Mouse (Mus musculus) thymus, postnatal 36 days (tissue): ENCODE measurements around the gene Eml2.
A peak's percentile ranks its signal among the peaks of the same experiment; 100 is the strongest.
"Not testable (repeated sequence)": the region's sequence is repeated elsewhere in the genome, so short reads cannot be mapped to it uniquely, and the experiment has no call there.

Experiments used
- DNase-seq, 2 experiments: peaks; one replicate each; pipeline ENCODE4 v3.0.0; 2022; ENCODE audit warnings: mixed read lengths in 2 of 2

The Eml2 gene

GRCm38 (mm10) chr7:19175708-19176515 lies at the start of gene Eml2:
Gene Eml2 (plus strand): TSS chr7:19176421.
- no peak for DNase-seq

- no peak for DNase-seq
Observed at GRCm38 (mm10) chr7:19127744-19128143, 48.5 kb upstream of the Eml2 start.

GRCm38 (mm10) chr7:19129396-19129795 lies 46.8 kb upstream of the Eml2 start:
- DNase-seq: no peak

GRCm38 (mm10) chr7:19130657-19131056 lies 45.6 kb upstream of the Eml2 start:
- no peak for DNase-seq

GRCm38 (mm10) chr7:19131324-19131848 lies 44.8 kb upstream of the Eml2 start:
- peak; percentile 91 to 94 for DNase-seq

- DNase-seq: no peak
Observed at GRCm38 (mm10) chr7:19136168-19136567, 40.1 kb upstream of the Eml2 start.

- DNase-seq: peak in 1 of 2 experiments; percentile 48
Observed at GRCm38 (mm10) chr7:19136673-19137334, 39.4 kb upstream of the Eml2 start.

- DNase-seq: peak; percentile 70 to 76
Observed at GRCm38 (mm10) chr7:19137380-19137779, 38.8 kb upstream of the Eml2 start.

GRCm38 (mm10) chr7:19146793-19147192 lies 29.4 kb upstream of the Eml2 start:
- no peak for DNase-seq

GRCm38 (mm10) chr7:19147497-19148045 lies 28.6 kb upstream of the Eml2 start:
- no peak for DNase-seq

- no peak for DNase-seq
Observed at GRCm38 (mm10) chr7:19148180-19148874, 27.9 kb upstream of the Eml2 start.

- peak; percentile 97 to 99 for DNase-seq
Observed at GRCm38 (mm10) chr7:19148875-19149541, 27.2 kb upstream of the Eml2 start, which contains the start of gene Qpctl. Gene Qpctl (minus strand): TSS chr7:19149291.

GRCm38 (mm10) chr7:19149626-19150025 lies 26.6 kb upstream of the Eml2 start, which contains the start of gene Snrpd2:
Gene Snrpd2 (plus strand): TSS chr7:19149722.
- peak; percentile 93 to 94 for DNase-seq

GRCm38 (mm10) chr7:19151121-19151520 lies 25.1 kb upstream of the Eml2 start:
- DNase-seq: not testable (repeated sequence)

- DNase-seq: no peak
Observed at GRCm38 (mm10) chr7:19154796-19155195, 21.4 kb upstream of the Eml2 start.

GRCm38 (mm10) chr7:19155825-19156475 lies 20.3 kb upstream of the Eml2 start:
- DNase-seq: no peak

GRCm38 (mm10) chr7:19157160-19157800 lies 18.9 kb upstream of the Eml2 start:
- peak; percentile 96 to 98 for DNase-seq

- no peak for DNase-seq
Observed at GRCm38 (mm10) chr7:19158601-19159000, 17.6 kb upstream of the Eml2 start.

- DNase-seq: no peak
Observed at GRCm38 (mm10) chr7:19159411-19159810, 16.8 kb upstream of the Eml2 start.

- DNase-seq: no peak
Observed at GRCm38 (mm10) chr7:19160115-19160514, 16.1 kb upstream of the Eml2 start.

- no peak for DNase-seq
Observed at GRCm38 (mm10) chr7:19162928-19163327, 13.3 kb upstream of the Eml2 start.
